Mouse (Mus musculus) thymus, adult 2 months (tissue): ENCODE data around the gene Gfra1.

Source experiments
- CTCF ChIP-seq: fragments of 200-500 bp; IDR thresholded peaks from 2 replicates; pipeline ENCODE4 v1.5.1; 2012; ENCODE audit warnings: mild to moderate bottlenecking, control low read depth, low read length, moderate library complexity, borderline replicate concordance; ENCODE audit not compliant: control insufficient read depth, poor library complexity, insufficient read depth; ENCODE audit errors: extremely low read depth
- POLR2A ChIP-seq: fragments of 200-500 bp; IDR thresholded peaks from 2 replicates; pipeline ENCODE4 v1.6.1; 2012; ENCODE audit warnings: mild to moderate bottlenecking, low read length, control low read depth, moderate library complexity; ENCODE audit not compliant: control insufficient read depth, poor library complexity, insufficient read depth; ENCODE audit errors: extremely low read depth

- no peak for TF ChIP-seq CTCF
- TF ChIP-seq POLR2A = no peak
Observed at GRCm38 (mm10) chr19:58377969-58378368, 77.7 kb downstream of the Gfra1 start.
